Mouse (Mus musculus): ENCODE results near the gene Dcaf7. TPM values are rescaled to one million over a fixed set of nuclear protein-coding genes. Genes with fewer than 3 reads are reported as not detected.

Gene Dcaf7
- total RNA-seq, 1 experiment, result 30.3 TPM

DNA sequence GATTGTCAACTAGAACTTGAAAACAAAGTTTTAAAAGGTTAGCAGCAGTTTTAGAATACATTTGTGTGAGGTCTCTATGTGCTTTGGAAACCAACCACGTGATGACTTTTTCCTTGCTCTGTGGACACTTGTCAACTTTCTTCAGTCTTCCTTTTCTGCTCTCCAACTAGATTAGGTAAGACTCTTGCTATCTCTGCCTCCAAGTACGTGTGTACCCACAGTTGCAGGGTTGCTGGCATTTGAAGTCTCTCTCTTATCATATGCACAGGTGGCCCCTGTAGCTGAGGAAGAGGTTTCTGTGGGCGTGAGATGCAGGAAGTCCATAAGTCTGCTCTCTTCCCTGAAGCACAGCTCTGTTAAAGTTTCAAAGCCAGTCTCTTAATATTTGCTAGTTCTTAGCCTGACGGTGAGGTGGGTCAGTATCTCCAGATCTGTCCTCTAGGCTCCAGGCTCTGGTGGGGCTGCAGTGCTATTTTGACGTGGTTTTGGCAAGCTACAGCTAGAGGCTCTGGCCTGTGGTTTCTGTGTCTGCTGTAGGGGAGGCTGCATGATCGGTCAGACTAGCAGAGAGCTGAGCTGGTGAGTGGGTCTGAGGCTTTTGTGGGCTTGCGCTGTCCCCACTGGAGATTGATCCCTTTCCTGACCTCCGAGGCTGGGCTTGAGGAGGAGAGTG lies 20.3 kb downstream of the Dcaf7 start:
- Histone ChIP-seq H3K27ac (ENCODE audit: insufficient read depth, low read depth, low read length, poor library complexity, severe bottlenecking) (no peak overlapping the region), H3K36me3 (ENCODE audit: control insufficient read depth, insufficient read depth, low read length, poor library complexity, severe bottlenecking) (peaks cover 16% of the 10 kb centered on the region), H3K9ac (ENCODE audit: insufficient read depth, low read depth, low read length, poor library complexity, severe bottlenecking) (no peak overlapping the region), H3K9me3 (ENCODE audit: control insufficient read depth, insufficient read depth, low read depth, low read length) (no peaks in the 10 kb centered on the region), H3K4me3 (ENCODE audit: insufficient read depth in 1 of 2, low read depth in 1 of 2, low read length in 2 of 2, poor library complexity in 1 of 2, severe bottlenecking in 1 of 2) (no peak overlapping the region), H3K4me1 (ENCODE audit: control insufficient read depth in 2 of 2, insufficient read depth in 2 of 2, low read length in 2 of 2, poor library complexity in 1 of 2) (no peaks in the 10 kb centered on the region)
- no peak for DNase-seq (ENCODE audit: low read depth, low spot score)
- TF ChIP-seq HCFC1 (IDR thresholded peaks at IDR 0.05; ENCODE audit: borderline replicate concordance, insufficient read depth, low read length), result no peak
- no peak for TF ChIP-seq MAFK (IDR thresholded peaks at IDR 0.05; ENCODE audit: insufficient read depth, low read depth, low read length)
- no peak for TF ChIP-seq ZC3H11A (IDR thresholded peaks at IDR 0.05; ENCODE audit: borderline replicate concordance, low read depth, low read length)
- no peak for TF ChIP-seq CHD2 (IDR thresholded peaks at IDR 0.05; ENCODE audit: low read depth, low read length)
- no peak for TF ChIP-seq ZNF384 (IDR thresholded peaks at IDR 0.05; ENCODE audit: low read depth, low read length)
- in situ Hi-C loops (cut with MboI; ENCODE audit: low sequenced_read_pairs in 2 of 2, unreplicated experiment in 2 of 2), result no loop called here

DNA sequence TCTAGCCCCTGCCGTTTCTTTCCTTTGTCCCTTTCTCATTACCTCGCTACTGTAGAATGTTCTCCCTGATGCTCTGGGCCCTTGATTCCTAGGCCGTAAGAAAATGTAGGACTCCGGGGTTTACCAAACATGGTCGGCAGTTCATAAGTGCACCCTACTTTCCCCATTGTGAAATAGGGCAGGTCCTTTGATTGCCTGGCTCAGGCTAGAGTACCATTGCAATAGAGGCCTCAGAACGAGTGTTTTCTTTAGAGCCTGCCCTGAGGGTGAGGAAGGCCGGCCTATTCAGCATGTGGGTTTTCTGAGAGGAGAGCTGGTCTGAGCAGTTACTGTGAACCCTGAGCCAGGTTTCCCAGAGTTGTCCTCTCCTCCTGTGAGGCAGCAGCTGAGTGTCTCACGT lies 21.3 kb downstream of the Dcaf7 start:
- no peak for DNase-seq (ENCODE audit: low read depth, low spot score)
- no peak for TF ChIP-seq ZC3H11A (IDR thresholded peaks at IDR 0.05; ENCODE audit: borderline replicate concordance, low read depth, low read length)
- no peak for TF ChIP-seq ZNF384 (IDR thresholded peaks at IDR 0.05; ENCODE audit: low read depth, low read length)
- TF ChIP-seq HCFC1 (IDR thresholded peaks at IDR 0.05; ENCODE audit: borderline replicate concordance, insufficient read depth, low read length), result no peak
- TF ChIP-seq MAFK (IDR thresholded peaks at IDR 0.05; ENCODE audit: insufficient read depth, low read depth, low read length), result no peak
- TF ChIP-seq CHD2 (IDR thresholded peaks at IDR 0.05; ENCODE audit: low read depth, low read length), result no peak
- in situ Hi-C loops (cut with MboI; ENCODE audit: low sequenced_read_pairs in 2 of 2, unreplicated experiment in 2 of 2), result no loop called here

GRCm38 (mm10) chr11:106060549-106060948 lies 23.9 kb downstream of the Dcaf7 start:
- peaks cover 2% of the 10 kb centered on the region for H3K36me3 ChIP-seq (ENCODE audit: control insufficient read depth, insufficient read depth, low read length, poor library complexity, severe bottlenecking)
- no peak overlapping the region for H3K9ac ChIP-seq (ENCODE audit: insufficient read depth, low read depth, low read length, poor library complexity, severe bottlenecking)
- H3K9me3 ChIP-seq (ENCODE audit: control insufficient read depth, insufficient read depth, low read depth, low read length), result no peaks in the 10 kb centered on the region
- in situ Hi-C loops (cut with MboI; ENCODE audit: low sequenced_read_pairs in 2 of 2, unreplicated experiment in 2 of 2), result no loop called here
- no peaks in the 10 kb centered on the region for H3K4me1 ChIP-seq (ENCODE audit: control insufficient read depth in 2 of 2, insufficient read depth in 2 of 2, low read length in 2 of 2, poor library complexity in 1 of 2)
- H3K27ac ChIP-seq (ENCODE audit: insufficient read depth, low read depth, low read length, poor library complexity, severe bottlenecking), result no peak overlapping the region
- DNase-seq (ENCODE audit: low read depth, low spot score), result no peak
- TF ChIP-seq MAFK (IDR thresholded peaks at IDR 0.05; ENCODE audit: insufficient read depth, low read depth, low read length) (no peak), CHD2 (IDR thresholded peaks at IDR 0.05; ENCODE audit: low read depth, low read length) (no peak), HCFC1 (IDR thresholded peaks at IDR 0.05; ENCODE audit: borderline replicate concordance, insufficient read depth, low read length) (no peak), ZNF384 (IDR thresholded peaks at IDR 0.05; ENCODE audit: low read depth, low read length) (no peak), ZC3H11A (IDR thresholded peaks at IDR 0.05; ENCODE audit: borderline replicate concordance, low read depth, low read length) (no peak)
- H3K4me3 ChIP-seq (ENCODE audit: insufficient read depth in 1 of 2, low read depth in 1 of 2, low read length in 2 of 2, poor library complexity in 1 of 2, severe bottlenecking in 1 of 2), result no peak overlapping the region

More for the DNA sequence above, 21.3 kb downstream of the Dcaf7 start:
- no peak overlapping the region for H3K4me3 ChIP-seq (ENCODE audit: insufficient read depth in 1 of 2, low read depth in 1 of 2, low read length in 2 of 2, poor library complexity in 1 of 2, severe bottlenecking in 1 of 2)
- H3K36me3 ChIP-seq (ENCODE audit: control insufficient read depth, insufficient read depth, low read length, poor library complexity, severe bottlenecking), result peaks cover 13% of the 10 kb centered on the region
- no peak overlapping the region for H3K27ac ChIP-seq (ENCODE audit: insufficient read depth, low read depth, low read length, poor library complexity, severe bottlenecking)
- H3K4me1 ChIP-seq (ENCODE audit: control insufficient read depth in 2 of 2, insufficient read depth in 2 of 2, low read length in 2 of 2, poor library complexity in 1 of 2), result no peaks in the 10 kb centered on the region
- H3K9ac ChIP-seq (ENCODE audit: insufficient read depth, low read depth, low read length, poor library complexity, severe bottlenecking), result no peak overlapping the region
- no peaks in the 10 kb centered on the region for H3K9me3 ChIP-seq (ENCODE audit: control insufficient read depth, insufficient read depth, low read depth, low read length)

DNA sequence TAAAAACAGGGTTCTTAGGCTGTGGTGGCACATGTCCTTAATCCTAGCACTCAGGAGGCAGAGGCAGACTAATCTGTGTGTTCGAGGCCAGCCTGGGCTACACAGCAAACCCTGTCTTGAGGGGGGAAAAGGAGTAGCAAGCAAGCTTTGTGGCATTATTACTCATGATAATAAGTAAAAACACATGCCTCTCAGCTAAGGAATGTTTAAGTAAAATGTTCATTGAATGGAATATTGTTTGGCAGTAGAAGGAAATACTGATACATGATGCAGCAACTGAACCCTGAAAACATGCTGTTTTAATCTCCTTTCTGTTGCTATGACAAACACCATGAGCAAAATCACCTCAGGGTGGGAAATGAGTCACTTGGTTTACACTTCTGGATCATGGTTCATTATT lies 24.6 kb downstream of the Dcaf7 start:
- Histone ChIP-seq H3K4me1 (ENCODE audit: control insufficient read depth in 2 of 2, insufficient read depth in 2 of 2, low read length in 2 of 2, poor library complexity in 1 of 2) (no peaks in the 10 kb centered on the region), H3K9me3 (ENCODE audit: control insufficient read depth, insufficient read depth, low read depth, low read length) (no peaks in the 10 kb centered on the region), H3K4me3 (ENCODE audit: insufficient read depth in 1 of 2, low read depth in 1 of 2, low read length in 2 of 2, poor library complexity in 1 of 2, severe bottlenecking in 1 of 2) (no peak overlapping the region), H3K9ac (ENCODE audit: insufficient read depth, low read depth, low read length, poor library complexity, severe bottlenecking) (no peak overlapping the region), H3K36me3 (ENCODE audit: control insufficient read depth, insufficient read depth, low read length, poor library complexity, severe bottlenecking) (peaks cover 2% of the 10 kb centered on the region), H3K27ac (ENCODE audit: insufficient read depth, low read depth, low read length, poor library complexity, severe bottlenecking) (no peak overlapping the region)
- TF ChIP-seq MAFK (IDR thresholded peaks at IDR 0.05; ENCODE audit: insufficient read depth, low read depth, low read length), result no peak
- DNase-seq (ENCODE audit: low read depth, low spot score), result no peak
- in situ Hi-C loops (cut with MboI; ENCODE audit: low sequenced_read_pairs in 2 of 2, unreplicated experiment in 2 of 2), result no loop called here

DNA sequence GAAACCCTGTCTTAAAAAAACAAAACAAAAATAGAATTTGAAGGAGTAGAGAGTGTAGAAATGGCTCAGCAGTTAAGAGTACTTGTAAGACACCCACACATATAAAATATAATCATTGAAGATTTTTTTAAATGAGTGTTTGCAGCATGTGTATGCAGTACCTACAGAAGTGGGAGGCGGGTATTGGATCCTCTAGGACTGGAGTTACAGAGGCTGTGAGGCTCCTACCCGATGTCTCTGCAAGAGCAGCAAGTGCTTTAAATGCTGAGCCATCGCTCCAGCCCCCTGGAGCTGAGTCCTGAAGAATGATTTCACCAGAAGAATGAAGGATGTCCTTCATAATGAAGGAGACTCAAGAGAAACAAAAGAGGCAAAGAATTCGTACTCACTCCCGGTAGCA lies 27.1 kb downstream of the Dcaf7 start:
- Histone ChIP-seq H3K27ac (ENCODE audit: insufficient read depth, low read depth, low read length, poor library complexity, severe bottlenecking) (no peak overlapping the region), H3K9me3 (ENCODE audit: control insufficient read depth, insufficient read depth, low read depth, low read length) (no peaks in the 10 kb centered on the region), H3K4me3 (ENCODE audit: insufficient read depth in 1 of 2, low read depth in 1 of 2, low read length in 2 of 2, poor library complexity in 1 of 2, severe bottlenecking in 1 of 2) (no peak overlapping the region), H3K9ac (ENCODE audit: insufficient read depth, low read depth, low read length, poor library complexity, severe bottlenecking) (no peak overlapping the region), H3K4me1 (ENCODE audit: control insufficient read depth in 2 of 2, insufficient read depth in 2 of 2, low read length in 2 of 2, poor library complexity in 1 of 2) (no peaks in the 10 kb centered on the region; a peak in 1 of 4 replicates), H3K36me3 (ENCODE audit: control insufficient read depth, insufficient read depth, low read length, poor library complexity, severe bottlenecking) (no peaks in the 10 kb centered on the region; the same call in 1 of the 2 replicates)
- DNase-seq (ENCODE audit: low read depth, low spot score), result no peak
- in situ Hi-C loops (cut with MboI; ENCODE audit: low sequenced_read_pairs in 2 of 2, unreplicated experiment in 2 of 2), result no loop called here
- TF ChIP-seq ZNF384 (IDR thresholded peaks at IDR 0.05; ENCODE audit: low read depth, low read length), result no peak
- no peak for TF ChIP-seq CHD2 (IDR thresholded peaks at IDR 0.05; ENCODE audit: low read depth, low read length)
- no peak for TF ChIP-seq ZC3H11A (IDR thresholded peaks at IDR 0.05; ENCODE audit: borderline replicate concordance, low read depth, low read length)
- no peak for TF ChIP-seq MAFK (IDR thresholded peaks at IDR 0.05; ENCODE audit: insufficient read depth, low read depth, low read length)
- TF ChIP-seq HCFC1 (IDR thresholded peaks at IDR 0.05; ENCODE audit: borderline replicate concordance, insufficient read depth, low read length), result no peak
